Mouse (Mus musculus) MEL (cell line): ENCODE data around the gene Pqbp1.

Experiments used
- BHLHE40 ChIP-seq: IDR thresholded peaks from 2 replicates; pipeline ENCODE4 v1.6.1; 2012; ENCODE audit warnings: low read depth, mild to moderate bottlenecking, inconsistent platforms, low read length, improper control_type of control experiment, borderline replicate concordance
- CTCF ChIP-seq, 3 experiments: IDR thresholded peaks in 2 of 3; conservative IDR thresholded peaks in 1 of 3; 2 replicates each; pipeline ENCODE4 v1.5.1; 2011 to 2012; ENCODE audit warnings: low read length in 3 of 3, low read depth in 2 of 3, mild to moderate bottlenecking in 2 of 3, improper control_type of control experiment in 1 of 3, inconsistent platforms in 1 of 3, mixed read lengths in 1 of 3, moderate library complexity in 1 of 3; ENCODE audit not compliant: control insufficient read depth in 1 of 3, insufficient read depth in 1 of 3, poor library complexity in 1 of 3, severe bottlenecking in 1 of 3
- E2F4 ChIP-seq: IDR thresholded peaks from 2 replicates; pipeline ENCODE4 v1.6.1; 2011; ENCODE audit warnings: low read depth, low read length, improper control_type of control experiment, borderline replicate concordance
- EP300 ChIP-seq, 2 experiments: IDR thresholded peaks; 2 replicates each; pipeline ENCODE4 v1.6.1; 2011; ENCODE audit warnings: improper control_type of control experiment in 2 of 2, low read length in 2 of 2, low read depth in 1 of 2, mild to moderate bottlenecking in 1 of 2
- ETS1 ChIP-seq: IDR thresholded peaks from 2 replicates; pipeline ENCODE4 v1.6.1; 2012; ENCODE audit warnings: low read depth, mild to moderate bottlenecking, inconsistent platforms, low read length, improper control_type of control experiment, moderate library complexity
- HCFC1 ChIP-seq: IDR thresholded peaks from 2 replicates; pipeline ENCODE4 v1.6.1; 2012; ENCODE audit warnings: low read depth, mild to moderate bottlenecking, inconsistent platforms, low read length, improper control_type of control experiment, moderate library complexity
- JUND ChIP-seq: IDR thresholded peaks from 2 replicates; pipeline ENCODE4 v1.6.1; 2011; ENCODE audit warnings: low read depth, mild to moderate bottlenecking, improper control_type of control experiment, low read length
- MAX ChIP-seq: IDR thresholded peaks from 2 replicates; pipeline ENCODE4 v1.6.1; 2011; ENCODE audit warnings: low read length, improper control_type of control experiment
- NELFE ChIP-seq: IDR thresholded peaks from 2 replicates; pipeline ENCODE4 v1.6.1; 2011; ENCODE audit warnings: low read depth, low read length, improper control_type of control experiment
- NRF1 ChIP-seq: IDR thresholded peaks from 2 replicates; pipeline ENCODE4 v1.6.1; 2014; ENCODE audit warnings: low read depth, mild to moderate bottlenecking, inconsistent platforms, low read length, improper control_type of control experiment, moderate library complexity; ENCODE audit not compliant: poor library complexity, insufficient read depth, severe bottlenecking
- POLR2A ChIP-seq, 2 experiments: IDR thresholded peaks; 2 replicates each; pipeline ENCODE4 v1.6.1; 2011 to 2012; ENCODE audit warnings: low read length in 2 of 2, mild to moderate bottlenecking in 2 of 2, control low read depth in 1 of 2, improper control_type of control experiment in 1 of 2, low read depth in 1 of 2, moderate library complexity in 1 of 2; ENCODE audit not compliant: control insufficient read depth in 1 of 2, insufficient read depth in 1 of 2, poor library complexity in 1 of 2
- TAL1 ChIP-seq: IDR thresholded peaks from 2 replicates; pipeline ENCODE4 v1.6.1; 2012; ENCODE audit warnings: mild to moderate bottlenecking, inconsistent platforms, low read length, moderate library complexity, mixed read lengths
- UBTF ChIP-seq: IDR thresholded peaks from 2 replicates; pipeline ENCODE4 v1.6.1; 2012; ENCODE audit warnings: low read depth, mild to moderate bottlenecking, inconsistent platforms, low read length, improper control_type of control experiment, moderate library complexity, borderline replicate concordance; ENCODE audit not compliant: insufficient read depth
- USF2 ChIP-seq, 2 experiments: IDR thresholded peaks; 2 replicates each; pipeline ENCODE4 v1.6.1; 2011 to 2012; ENCODE audit warnings: improper control_type of control experiment in 2 of 2, low read length in 2 of 2, borderline replicate concordance in 1 of 2, inconsistent platforms in 1 of 2, low read depth in 1 of 2, mild to moderate bottlenecking in 1 of 2; ENCODE audit not compliant: insufficient read depth in 1 of 2

DNA sequence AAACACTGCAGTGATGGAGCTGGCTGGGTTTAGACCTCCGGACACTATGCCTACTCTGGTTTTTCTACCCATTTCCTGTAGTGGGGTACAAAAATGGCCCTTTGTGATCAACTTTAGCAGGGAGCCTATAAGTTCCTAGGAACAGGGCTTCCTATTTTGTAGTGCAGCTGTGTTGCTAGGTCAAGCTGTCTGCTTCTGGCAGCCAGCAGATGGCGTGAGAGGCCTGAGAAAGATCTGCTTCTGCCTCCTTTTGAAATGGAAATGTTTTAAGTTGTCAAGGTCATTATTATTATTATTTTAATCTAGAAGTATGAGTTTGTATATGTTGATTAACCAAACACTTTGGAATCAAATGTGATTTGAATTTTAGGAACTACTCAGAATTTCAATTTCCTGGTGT is 44.5 kb downstream of the Pqbp1 start:
- TF ChIP-seq NRF1 = no peak
- TF ChIP-seq USF2 (IDR thresholded peaks at IDR 0.05; ENCODE audit: borderline replicate concordance in 1 of 2, insufficient read depth in 1 of 2, low read depth in 1 of 2, low read length in 2 of 2) = no peak
- TF ChIP-seq CTCF (IDR thresholded peaks at IDR 0.05 in 2 of 3, conservative IDR thresholded peaks at IDR 0.05 in 1 of 3; ENCODE audit: control insufficient read depth in 1 of 3, insufficient read depth in 1 of 3, low read depth in 2 of 3, low read length in 3 of 3, poor library complexity in 1 of 3, severe bottlenecking in 1 of 3) = peak; percentile 74 to 86 (median 79)
- TF ChIP-seq TAL1 = no peak
- no peak for TF ChIP-seq EP300 (IDR thresholded peaks at IDR 0.05; ENCODE audit: low read depth in 1 of 2, low read length in 2 of 2)
- TF ChIP-seq MAX = no peak
- no peak for TF ChIP-seq POLR2A (IDR thresholded peaks at IDR 0.05; ENCODE audit: control insufficient read depth in 1 of 2, insufficient read depth in 1 of 2, low read depth in 1 of 2, low read length in 2 of 2, poor library complexity in 1 of 2)
- TF ChIP-seq JUND = no peak
- TF ChIP-seq UBTF = no peak
- TF ChIP-seq E2F4 = no peak
- TF ChIP-seq BHLHE40 = no peak
- no peak for TF ChIP-seq ETS1
- TF ChIP-seq HCFC1 = no peak
- no peak for TF ChIP-seq NELFE
